Mouse (Mus musculus) forebrain, embryonic 14.5 days (tissue): ENCODE measurements around the gene Capn11. TPM values are rescaled to one million over a fixed set of nuclear protein-coding genes. Genes with fewer than 3 reads are reported as not detected.
"Not testable (repeated sequence)": the region's sequence is repeated elsewhere in the genome, so short reads cannot be mapped to it uniquely, and the experiment has no call there.

ENCODE experiments used
- ATAC-seq: fragments of 200-750 bp; cut with Nextera tagmentation; 2 replicates; pipeline ENCODE4 v1.8.0; 2017; ENCODE audit warnings: mild to moderate bottlenecking, moderate library complexity
- DNase-seq: peaks from one replicate; pipeline ENCODE4 v3.0.0-alpha.2; 2015; ENCODE audit warnings: low spot score
- H3K27ac ChIP-seq: fragments of 300-500 bp; sonication (generic); 2 replicates; pipeline ENCODE4 v1.5.1; 2014; ENCODE audit warnings: low read depth, mild to moderate bottlenecking, control low read depth, low read length, moderate library complexity
- H3K27me3 ChIP-seq: fragments of 300-500 bp; sonication (generic); replicated peaks from 2 replicates; pipeline ENCODE4 v1.6.1; 2014; ENCODE audit warnings: low read length, control low read depth, mixed read lengths; ENCODE audit not compliant: control insufficient read depth, insufficient read depth
- H3K36me3 ChIP-seq: fragments of 300-500 bp; sonication (generic); 2 replicates; pipeline ENCODE4 v1.6.1; 2014; ENCODE audit warnings: low read length, control low read depth; ENCODE audit not compliant: control insufficient read depth, insufficient read depth
- H3K4me1 ChIP-seq: fragments of 300-500 bp; sonication (generic); 2 replicates; pipeline ENCODE4 v1.6.1; 2014; ENCODE audit warnings: antibody characterized with exemption, low read length, control low read depth; ENCODE audit not compliant: control insufficient read depth, insufficient read depth
- H3K4me2 ChIP-seq: fragments of 300-500 bp; sonication (generic); 2 replicates; pipeline ENCODE4 v1.6.1; 2014; ENCODE audit warnings: mild to moderate bottlenecking, control low read depth, low read length
- H3K4me3 ChIP-seq: fragments of 300-500 bp; sonication (generic); 2 replicates; pipeline ENCODE4 v1.5.1; 2014; ENCODE audit warnings: low read depth, low read length, control low read depth
- H3K9ac ChIP-seq: fragments of 300-500 bp; sonication (generic); 2 replicates; pipeline ENCODE4 v1.6.1; 2014; ENCODE audit warnings: mild to moderate bottlenecking, low read length, control low read depth, moderate library complexity
- H3K9me3 ChIP-seq: fragments of 300-500 bp; sonication (generic); replicated peaks from 2 replicates; pipeline ENCODE4 v1.6.1; 2016; ENCODE audit warnings: low read length, control low read depth, mixed read lengths; ENCODE audit not compliant: control insufficient read depth
- WGBS: fragments of 180-500 bp; shearing (Covaris S2); extraction: QIAGEN DNeasy Blood & Tissue Kit; methylation state at CpG from one replicate; pipeline ENCODE4 v1.1.7; 2014; 5-methylcytosine and 5-hydroxymethylcytosine counted together
- polyA plus RNA-seq: library from polyadenylated mRNA; unstranded; fragments of >200 nt; fragmentation: Nextera tagmentation; extraction: Ambion mirVana; gene quantifications from 2 replicates; pipeline ENCODE4 v1.2.1, GENCODE M21; 2014

Capn11 gene
- polyA plus RNA-seq, 1 experiment from 2014 or later: 0.61 TPM

DNA sequence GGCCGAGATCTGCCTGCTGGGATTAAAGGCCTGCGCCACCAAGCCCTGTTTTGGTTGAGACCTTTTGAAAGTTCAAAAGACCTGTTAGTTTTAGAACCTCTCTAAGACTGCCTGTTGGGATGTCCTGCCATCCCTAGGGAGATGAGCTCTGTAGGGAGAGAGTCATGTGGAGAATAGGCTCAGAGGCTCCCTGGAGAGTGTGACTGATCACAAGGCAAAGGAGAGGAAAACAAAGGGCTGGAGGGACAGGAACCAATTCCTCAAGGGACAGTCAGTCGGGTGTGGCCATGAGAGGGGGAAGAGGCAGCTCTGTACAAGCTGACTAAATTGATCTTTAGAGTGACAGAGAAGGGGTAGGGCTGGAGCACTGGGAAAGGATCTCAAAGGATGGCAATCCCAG, 31.0 kb downstream of the Capn11 start:
- DNase-seq: no peak
- Histone ChIP-seq H3K4me3 (no peak overlapping the region), H3K27ac (no peak overlapping the region), H3K36me3 (no peaks in the 10 kb centered on the region), H3K27me3 (no peaks in the 10 kb centered on the region; the same call in 1 of the 2 replicates), H3K4me1 (0 out of 2 replicates have a peak, but pooled peaks cover 7% of the 10 kb centered on the region), H3K9me3 (no peaks in the 10 kb centered on the region), H3K4me2 (no peak overlapping the region), H3K9ac (no peak overlapping the region)
- ATAC-seq: no peak
- 25% methylated on average over 3 of the region's 3 CpGs for WGBS

- DNase-seq (peak; percentile 93), ATAC-seq (peak; percentile 45; the same call in 1 of the 2 replicates)
- H3K4me2 ChIP-seq: peak overlapping the region; percentile 20
- 19% methylated on average over 15 of the region's 15 CpGs for WGBS
- no peak overlapping the region for H3K9ac ChIP-seq
- no peaks in the 10 kb centered on the region for H3K9me3 ChIP-seq
- no peaks in the 10 kb centered on the region; the same call in 1 of the 2 replicates for H3K27me3 ChIP-seq
- H3K4me1 ChIP-seq: 0 out of 2 replicates have a peak, but pooled peaks cover 7% of the 10 kb centered on the region
- H3K36me3 ChIP-seq: no peaks in the 10 kb centered on the region
- H3K4me3 ChIP-seq: no peak overlapping the region
- H3K27ac ChIP-seq: no peak overlapping the region
Measured at GRCm38 (mm10) chr17:45626577-45627134, 32.5 kb downstream of the Capn11 start.

DNA sequence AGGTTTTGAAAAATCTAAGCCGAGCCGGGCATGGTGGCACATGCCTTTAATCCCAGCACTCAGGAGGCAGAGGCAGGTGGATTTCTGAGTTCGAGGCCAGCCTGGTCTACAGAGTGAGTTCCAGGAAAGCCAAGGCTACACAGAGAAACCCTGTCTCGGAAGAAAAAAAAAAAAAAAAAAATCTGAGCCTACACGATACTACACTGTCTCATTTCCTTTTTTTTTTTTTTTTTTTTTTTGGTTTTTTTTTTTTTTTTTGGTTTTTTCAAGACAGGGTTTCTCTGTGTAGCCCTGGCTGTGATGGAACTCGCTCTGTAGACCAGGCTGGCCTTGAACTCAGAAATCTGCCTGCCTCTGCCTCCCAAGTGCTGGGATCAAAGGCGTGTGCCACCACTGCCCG, 35.7 kb downstream of the Capn11 start:
- H3K27me3 ChIP-seq, H3K9me3 ChIP-seq, H3K9ac ChIP-seq, H3K27ac ChIP-seq, DNase-seq, H3K36me3 ChIP-seq, H3K4me1 ChIP-seq, H3K4me3 ChIP-seq, H3K4me2 ChIP-seq, ATAC-seq: not testable (repeated sequence)
- WGBS: 92% methylated on average over 8 of the region's 8 CpGs

DNA sequence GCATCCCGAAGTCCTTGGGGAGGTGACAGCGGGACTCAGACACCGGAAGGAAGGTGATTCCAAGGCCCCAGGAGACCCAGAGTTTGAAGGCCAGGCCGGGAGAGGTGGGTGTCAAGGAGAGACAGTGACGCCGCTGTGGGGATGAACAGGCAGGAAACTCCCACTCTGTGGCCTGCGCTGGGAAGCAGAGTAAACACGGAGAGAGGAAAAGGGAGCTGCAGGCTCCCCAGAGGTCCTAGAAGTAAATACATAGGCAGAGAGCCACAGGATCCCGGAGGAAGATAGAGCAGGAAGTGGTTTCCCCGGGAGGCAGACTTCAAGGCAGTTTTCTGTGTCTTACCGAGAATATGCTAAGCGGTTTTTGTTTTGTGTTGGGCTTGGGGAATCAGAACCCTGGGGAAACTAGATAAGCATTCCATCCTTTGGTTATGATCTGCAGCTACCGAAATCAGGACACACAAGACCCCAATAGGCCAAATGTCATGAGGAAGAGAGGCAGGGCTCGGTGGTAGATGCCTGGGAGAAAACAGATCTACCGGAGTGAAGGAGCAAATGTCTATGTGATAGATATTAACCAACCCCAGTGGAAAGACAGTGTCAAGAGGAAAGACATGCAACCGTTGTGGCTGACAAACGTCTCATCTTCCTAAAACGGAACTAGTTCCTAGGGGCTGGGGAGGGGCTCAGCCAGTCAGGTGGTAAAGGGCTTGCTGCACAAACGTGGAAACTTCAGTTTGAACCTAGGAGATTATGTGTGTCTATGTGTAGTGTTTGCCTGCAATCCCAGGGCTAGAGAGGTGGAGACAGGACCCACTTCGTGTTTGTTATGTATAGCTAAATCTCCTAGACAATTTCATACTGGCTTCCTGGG, 39.5 kb downstream of the Capn11 start:
- Histone ChIP-seq H3K4me1 (no peaks in the 10 kb centered on the region), H3K9me3 (no peaks in the 10 kb centered on the region), H3K27ac (peak overlapping the region; percentile 39; the same call in 1 of the 2 replicates), H3K36me3 (no peaks in the 10 kb centered on the region), H3K9ac (peak overlapping the region; percentile 21; the same call in 1 of the 2 replicates), H3K4me3 (no peak overlapping the region), H3K4me2 (0 out of 2 replicates have a peak overlapping the region, but pooled peaks have one; percentile 7), H3K27me3 (no peaks in the 10 kb centered on the region)
- ATAC-seq: no peak
- no peak for DNase-seq
- 38% methylated on average over 20 of the region's 20 CpGs for WGBS

DNA sequence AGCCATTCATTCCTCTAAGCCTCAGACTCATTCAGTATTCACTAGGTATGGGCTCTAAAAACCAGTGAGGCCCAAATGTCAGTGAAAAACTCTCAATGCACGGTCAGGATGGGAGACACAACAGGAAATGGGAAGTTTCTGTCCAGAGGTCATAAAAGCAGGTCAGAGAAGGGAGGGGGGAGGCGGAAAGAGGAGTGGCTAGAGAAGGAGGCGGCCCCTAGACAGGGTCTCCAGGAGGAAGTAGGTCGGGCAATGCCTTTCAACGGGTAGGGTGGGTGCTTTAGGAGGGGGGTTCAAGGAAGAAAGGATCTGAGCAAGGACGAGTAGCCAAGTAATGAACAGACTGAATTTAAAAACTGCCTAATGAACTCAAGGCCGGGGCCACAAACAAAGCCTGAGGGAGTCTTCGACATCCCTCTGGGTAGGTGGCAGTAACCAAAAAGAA, 40.2 kb downstream of the Capn11 start:
- DNase-seq (no peak), ATAC-seq (no peak)
- no peak overlapping the region; the same call in 1 of the 2 replicates for H3K9ac ChIP-seq
- H3K27me3 ChIP-seq: no peaks in the 10 kb centered on the region
- no peak overlapping the region for H3K4me3 ChIP-seq
- WGBS: 20% methylated on average over 8 of the region's 8 CpGs
- no peak overlapping the region for H3K4me2 ChIP-seq
- H3K4me1 ChIP-seq: no peaks in the 10 kb centered on the region
- H3K9me3 ChIP-seq: no peaks in the 10 kb centered on the region
- H3K36me3 ChIP-seq: no peaks in the 10 kb centered on the region
- H3K27ac ChIP-seq: peak overlapping the region; percentile 39; the same call in 1 of the 2 replicates

DNA sequence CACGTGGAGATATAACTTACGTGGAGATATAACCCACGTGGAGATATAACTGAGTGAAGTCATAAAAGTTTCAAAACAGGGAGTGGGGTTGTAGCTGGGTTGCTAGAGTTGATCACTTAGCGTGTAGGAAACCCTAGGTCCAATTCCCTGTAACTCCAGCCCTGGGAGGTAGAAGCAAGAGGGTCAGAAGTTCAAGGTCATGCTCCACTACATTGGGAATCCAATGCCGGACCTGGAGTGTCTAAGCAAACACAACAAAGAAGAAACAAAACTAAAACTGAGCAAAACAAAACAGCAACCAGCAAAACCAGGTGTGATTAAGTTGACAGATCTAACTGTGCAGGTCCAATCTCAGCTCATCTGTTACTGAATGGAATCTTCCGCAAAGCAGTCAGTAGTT, 41.5 kb downstream of the Capn11 start:
- no peaks in the 10 kb centered on the region for H3K4me1 ChIP-seq
- WGBS: 90% methylated on average over 6 of the region's 6 CpGs

DNA sequence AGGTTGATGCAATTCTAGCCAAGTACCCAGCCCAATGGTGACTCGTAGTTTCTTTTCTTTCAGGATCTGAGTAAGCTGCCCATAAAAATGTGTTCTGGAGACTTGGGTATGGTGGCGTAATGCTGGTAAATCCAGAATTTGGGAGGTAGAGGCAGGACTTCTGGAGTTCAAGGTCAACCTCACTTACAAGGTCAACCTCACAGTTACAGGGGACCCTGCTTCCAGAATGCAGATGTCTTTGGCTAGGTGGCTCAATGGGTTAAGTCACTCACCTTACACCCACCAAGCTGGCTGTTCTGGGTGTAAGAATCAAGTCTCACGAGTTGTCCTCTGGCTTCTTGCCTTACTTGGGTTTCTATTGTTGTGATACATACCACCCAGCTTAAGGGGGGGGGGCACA, 42.4 kb downstream of the Capn11 start:
- Histone ChIP-seq H3K36me3 (no peaks in the 10 kb centered on the region), H3K4me3 (no peak overlapping the region), H3K27me3 (no peaks in the 10 kb centered on the region), H3K9me3 (no peaks in the 10 kb centered on the region), H3K9ac (no peak overlapping the region), H3K4me1 (no peaks in the 10 kb centered on the region), H3K4me2 (no peak overlapping the region), H3K27ac (no peak overlapping the region)
- ATAC-seq: no peak
- 81% methylated on average over 3 of the region's 3 CpGs for WGBS
- no peak for DNase-seq

More for the DNA sequence above, 41.5 kb downstream of the Capn11 start:
- no peak overlapping the region for H3K9ac ChIP-seq
- H3K27me3 ChIP-seq: no peaks in the 10 kb centered on the region
- no peak overlapping the region for H3K4me3 ChIP-seq
- H3K27ac ChIP-seq: no peak overlapping the region
- ATAC-seq (no peak), DNase-seq (no peak)
- H3K9me3 ChIP-seq: no peaks in the 10 kb centered on the region
- H3K36me3 ChIP-seq: no peaks in the 10 kb centered on the region
- H3K4me2 ChIP-seq: no peak overlapping the region

DNA sequence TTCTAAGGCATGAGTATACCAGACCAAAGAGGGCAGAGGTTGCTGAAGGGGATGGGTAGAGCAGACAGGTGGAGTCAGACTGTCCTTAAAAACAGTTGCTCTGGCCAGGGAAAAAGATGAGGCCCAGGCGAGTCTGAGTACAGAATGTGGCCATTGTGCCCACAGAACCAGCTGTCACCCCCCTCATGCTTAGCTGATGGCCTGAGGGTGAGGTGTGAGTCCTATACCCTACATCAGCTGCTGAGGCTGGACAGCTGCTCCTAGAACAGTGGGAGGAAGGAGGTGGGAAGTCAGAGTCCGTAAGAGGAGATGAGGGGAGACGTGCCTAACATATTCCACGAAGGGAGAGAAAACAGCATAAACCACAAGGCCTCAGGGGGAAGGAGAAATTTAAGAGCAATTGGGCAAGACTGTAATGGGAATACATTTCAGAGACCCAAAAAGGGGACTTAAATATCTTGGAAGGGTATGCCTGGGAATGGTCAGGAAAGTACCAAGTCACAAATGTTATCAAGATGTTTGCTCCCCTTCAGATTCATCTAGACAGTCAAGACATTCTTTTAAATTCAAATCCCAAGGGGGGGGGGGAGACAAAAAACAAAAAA, 43.0 kb downstream of the Capn11 start:
- no peaks in the 10 kb centered on the region for H3K4me1 ChIP-seq
- H3K4me3 ChIP-seq: no peak overlapping the region
- H3K36me3 ChIP-seq: no peaks in the 10 kb centered on the region
- ATAC-seq (no peak), DNase-seq (no peak)
- 77% methylated on average over 4 of the region's 4 CpGs for WGBS
- no peaks in the 10 kb centered on the region for H3K9me3 ChIP-seq
- no peak overlapping the region for H3K4me2 ChIP-seq
- H3K27ac ChIP-seq: no peak overlapping the region
- H3K27me3 ChIP-seq: no peaks in the 10 kb centered on the region
- H3K9ac ChIP-seq: no peak overlapping the region
